Mouse (Mus musculus): ENCODE results near the gene Gm20388. TPM values are rescaled to one million over a fixed set of nuclear protein-coding genes. Genes with fewer than 3 reads are reported as not detected.

Gene Gm20388
- polyA plus RNA-seq, 1 experiment from 2014 or later, result not detected

- WGBS, result 82% methylated on average over 5 of the region's 5 CpGs
- no peak overlapping the region for H3K4me3 ChIP-seq (ENCODE audit: low read depth, low read length)
- H3K27ac ChIP-seq (ENCODE audit: low read depth, low read length), result no peak overlapping the region
- H3K9ac ChIP-seq (ENCODE audit: low read length), result no peak overlapping the region
- H3K9me3 ChIP-seq (ENCODE audit: control insufficient read depth, low read length), result no peaks in the 10 kb centered on the region
- H3K4me2 ChIP-seq, result no peak overlapping the region
- DNase-seq (ENCODE audit: low spot score, missing footprints) (no peak), ATAC-seq (ENCODE audit: low FRiP score) (no peak)
- no peaks in the 10 kb centered on the region for H3K27me3 ChIP-seq (ENCODE audit: control insufficient read depth, insufficient read depth, low read length)
- no peaks in the 10 kb centered on the region for H3K4me1 ChIP-seq (ENCODE audit: control insufficient read depth, insufficient read depth, low read length)
- H3K36me3 ChIP-seq (ENCODE audit: control insufficient read depth, insufficient read depth, low read length), result no peaks in the 10 kb centered on the region
These were observed 2282.1 kb downstream of the Gm20388 start for GRCm38 (mm10) chr8:122192771-122193170.

- no peak overlapping the region for H3K4me2 ChIP-seq
- H3K4me1 ChIP-seq (ENCODE audit: control insufficient read depth, insufficient read depth, low read length), result no peaks in the 10 kb centered on the region
- H3K27me3 ChIP-seq (ENCODE audit: control insufficient read depth, insufficient read depth, low read length), result no peaks in the 10 kb centered on the region
- no peak overlapping the region for H3K4me3 ChIP-seq (ENCODE audit: low read depth, low read length)
- H3K36me3 ChIP-seq (ENCODE audit: control insufficient read depth, insufficient read depth, low read length), result no peaks in the 10 kb centered on the region
- H3K9me3 ChIP-seq (ENCODE audit: control insufficient read depth, low read length), result no peaks in the 10 kb centered on the region
- DNase-seq (ENCODE audit: low spot score, missing footprints), result no peak
- no peak for ATAC-seq (ENCODE audit: low FRiP score)
- H3K27ac ChIP-seq (ENCODE audit: low read depth, low read length), result no peak overlapping the region
- 73% methylated on average over 11 of the region's 11 CpGs for WGBS
- H3K9ac ChIP-seq (ENCODE audit: low read length), result no peak overlapping the region
These were observed 2282.9 kb downstream of the Gm20388 start for GRCm38 (mm10) chr8:122193521-122193920.

GRCm38 (mm10) chr8:122194396-122194795 lies 2283.8 kb downstream of the Gm20388 start:
- 81% methylated on average over 8 of the region's 8 CpGs for WGBS
- Histone ChIP-seq H3K36me3 (ENCODE audit: control insufficient read depth, insufficient read depth, low read length) (no peaks in the 10 kb centered on the region), H3K27me3 (ENCODE audit: control insufficient read depth, insufficient read depth, low read length) (no peaks in the 10 kb centered on the region), H3K4me1 (ENCODE audit: control insufficient read depth, insufficient read depth, low read length) (no peaks in the 10 kb centered on the region), H3K9me3 (ENCODE audit: control insufficient read depth, low read length) (no peaks in the 10 kb centered on the region), H3K27ac (ENCODE audit: low read depth, low read length) (no peak overlapping the region), H3K4me3 (ENCODE audit: low read depth, low read length) (no peak overlapping the region), H3K9ac (ENCODE audit: low read length) (no peak overlapping the region), H3K4me2 (no peak overlapping the region)
- ATAC-seq (ENCODE audit: low FRiP score), result no peak
- no peak for DNase-seq (ENCODE audit: low spot score, missing footprints)

DNA sequence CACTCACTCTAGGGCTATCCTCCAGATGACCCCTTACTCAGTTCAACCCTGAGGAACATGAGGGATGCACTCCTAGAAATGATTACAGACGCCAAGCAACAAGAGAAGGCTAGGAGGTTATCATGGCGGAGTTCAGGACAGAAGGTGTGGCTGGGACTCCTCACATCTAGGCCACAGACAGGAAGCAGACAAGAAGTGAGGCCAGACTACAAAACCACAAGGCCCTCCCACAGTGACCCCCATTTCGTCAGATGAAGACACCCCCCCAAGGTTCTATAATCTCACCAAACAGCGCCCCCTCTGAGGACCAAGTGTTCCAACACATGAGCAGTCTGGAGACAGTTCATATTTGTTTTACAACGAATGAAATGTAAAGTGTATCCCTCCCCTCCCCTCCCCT lies 2286.7 kb downstream of the Gm20388 start:
- Histone ChIP-seq H3K36me3 (ENCODE audit: control insufficient read depth, insufficient read depth, low read length) (no peaks in the 10 kb centered on the region), H3K27ac (ENCODE audit: low read depth, low read length) (no peak overlapping the region), H3K4me2 (no peak overlapping the region), H3K9me3 (ENCODE audit: control insufficient read depth, low read length) (no peaks in the 10 kb centered on the region), H3K9ac (ENCODE audit: low read length) (no peak overlapping the region), H3K4me1 (ENCODE audit: control insufficient read depth, insufficient read depth, low read length) (no peaks in the 10 kb centered on the region), H3K27me3 (ENCODE audit: control insufficient read depth, insufficient read depth, low read length) (no peaks in the 10 kb centered on the region), H3K4me3 (ENCODE audit: low read depth, low read length) (no peak overlapping the region)
- ATAC-seq (ENCODE audit: low FRiP score) (no peak), DNase-seq (ENCODE audit: low spot score, missing footprints) (no peak)
- 69% methylated on average over 5 of the region's 5 CpGs for WGBS

GRCm38 (mm10) chr8:122198378-122199025 lies 2287.9 kb downstream of the Gm20388 start:
- Histone ChIP-seq H3K4me3 (ENCODE audit: low read depth, low read length) (no peak overlapping the region), H3K9ac (ENCODE audit: low read length) (no peak overlapping the region), H3K36me3 (ENCODE audit: control insufficient read depth, insufficient read depth, low read length) (no peaks in the 10 kb centered on the region), H3K27me3 (ENCODE audit: control insufficient read depth, insufficient read depth, low read length) (no peaks in the 10 kb centered on the region), H3K9me3 (ENCODE audit: control insufficient read depth, low read length) (no peaks in the 10 kb centered on the region), H3K27ac (ENCODE audit: low read depth, low read length) (no peak overlapping the region), H3K4me1 (ENCODE audit: control insufficient read depth, insufficient read depth, low read length) (no peaks in the 10 kb centered on the region), H3K4me2 (no peak overlapping the region)
- 82% methylated on average over 12 of the region's 12 CpGs for WGBS
- ATAC-seq (ENCODE audit: low FRiP score) (no peak), DNase-seq (ENCODE audit: low spot score, missing footprints) (no peak)

DNA sequence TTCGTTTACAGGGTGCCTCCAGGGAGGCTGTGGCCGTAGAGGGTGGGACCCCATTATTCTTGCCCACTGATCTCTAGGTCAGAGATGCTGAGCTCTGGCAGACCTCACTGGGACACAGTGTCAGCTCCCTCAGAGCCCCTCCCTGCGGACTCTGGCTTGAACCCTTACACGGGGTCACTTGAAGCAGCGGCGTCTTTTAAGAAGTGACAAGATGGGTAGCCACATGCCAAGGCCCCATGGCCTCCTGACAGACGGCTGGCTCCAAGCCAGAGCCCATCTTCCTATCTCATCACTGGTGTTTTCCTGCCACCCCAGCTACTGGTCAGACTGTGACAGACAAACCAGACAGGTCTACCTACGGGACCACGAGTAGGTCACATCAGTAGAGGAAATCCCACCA lies 2288.6 kb downstream of the Gm20388 start:
- H3K27me3 ChIP-seq (ENCODE audit: control insufficient read depth, insufficient read depth, low read length), result no peaks in the 10 kb centered on the region
- WGBS, result 91% methylated on average over 9 of the region's 9 CpGs
- ATAC-seq (ENCODE audit: low FRiP score) (no peak), DNase-seq (ENCODE audit: low spot score, missing footprints) (no peak)
- no peaks in the 10 kb centered on the region for H3K9me3 ChIP-seq (ENCODE audit: control insufficient read depth, low read length)
- H3K9ac ChIP-seq (ENCODE audit: low read length), result no peak overlapping the region
- no peaks in the 10 kb centered on the region for H3K4me1 ChIP-seq (ENCODE audit: control insufficient read depth, insufficient read depth, low read length)
- H3K36me3 ChIP-seq (ENCODE audit: control insufficient read depth, insufficient read depth, low read length), result no peaks in the 10 kb centered on the region
- H3K27ac ChIP-seq (ENCODE audit: low read depth, low read length), result no peak overlapping the region
- no peak overlapping the region for H3K4me2 ChIP-seq
- H3K4me3 ChIP-seq (ENCODE audit: low read depth, low read length), result no peak overlapping the region

GRCm38 (mm10) chr8:122199841-122200240 lies 2289.2 kb downstream of the Gm20388 start:
- Histone ChIP-seq H3K9ac (ENCODE audit: low read length) (no peak overlapping the region), H3K27me3 (ENCODE audit: control insufficient read depth, insufficient read depth, low read length) (no peaks in the 10 kb centered on the region), H3K9me3 (ENCODE audit: control insufficient read depth, low read length) (no peaks in the 10 kb centered on the region), H3K4me3 (ENCODE audit: low read depth, low read length) (no peak overlapping the region), H3K4me2 (no peak overlapping the region), H3K36me3 (ENCODE audit: control insufficient read depth, insufficient read depth, low read length) (no peaks in the 10 kb centered on the region), H3K27ac (ENCODE audit: low read depth, low read length) (no peak overlapping the region), H3K4me1 (ENCODE audit: control insufficient read depth, insufficient read depth, low read length) (no peaks in the 10 kb centered on the region)
- 96% methylated on average over 4 of the region's 4 CpGs for WGBS
- DNase-seq (ENCODE audit: low spot score, missing footprints), result no peak
- ATAC-seq (ENCODE audit: low FRiP score), result no peak

GRCm38 (mm10) chr8:122211591-122211990 lies 2300.9 kb downstream of the Gm20388 start:
- Histone ChIP-seq H3K4me3 (ENCODE audit: low read depth, low read length) (no peak overlapping the region), H3K27ac (ENCODE audit: low read depth, low read length) (no peak overlapping the region), H3K4me2 (no peak overlapping the region), H3K9ac (ENCODE audit: low read length) (no peak overlapping the region), H3K36me3 (ENCODE audit: control insufficient read depth, insufficient read depth, low read length) (no peaks in the 10 kb centered on the region), H3K4me1 (ENCODE audit: control insufficient read depth, insufficient read depth, low read length) (no peaks in the 10 kb centered on the region), H3K9me3 (ENCODE audit: control insufficient read depth, low read length) (no peaks in the 10 kb centered on the region; the same call in 1 of the 2 replicates), H3K27me3 (ENCODE audit: control insufficient read depth, insufficient read depth, low read length) (no peaks in the 10 kb centered on the region)
- WGBS, result 88% methylated on average over 3 of the region's 3 CpGs
- ATAC-seq (ENCODE audit: low FRiP score) (no peak), DNase-seq (ENCODE audit: low spot score, missing footprints) (no peak)

- ATAC-seq (ENCODE audit: low FRiP score), result no peak
- WGBS, result 82% methylated on average over 8 of the region's 8 CpGs
These were observed 2305.0 kb downstream of the Gm20388 start for GRCm38 (mm10) chr8:122215630-122216029.

More at GRCm38 (mm10) chr8:122215630-122216029, 2305.0 kb downstream of the Gm20388 start:
- Histone ChIP-seq H3K36me3 (ENCODE audit: control insufficient read depth, insufficient read depth, low read length) (no peaks in the 10 kb centered on the region), H3K27me3 (ENCODE audit: control insufficient read depth, insufficient read depth, low read length) (no peaks in the 10 kb centered on the region), H3K27ac (ENCODE audit: low read depth, low read length) (no peak overlapping the region), H3K4me1 (ENCODE audit: control insufficient read depth, insufficient read depth, low read length) (no peaks in the 10 kb centered on the region), H3K9me3 (ENCODE audit: control insufficient read depth, low read length) (no peaks in the 10 kb centered on the region), H3K9ac (ENCODE audit: low read length) (no peak overlapping the region), H3K4me3 (ENCODE audit: low read depth, low read length) (no peak overlapping the region), H3K4me2 (no peak overlapping the region)
- DNase-seq (ENCODE audit: low spot score, missing footprints), result no peak

Measured in midbrain, embryonic 11.5 days (tissue).